Mouse (Mus musculus): Measurements from ENCODE around the gene Spata9.
A peak's percentile ranks its signal among the peaks of the same experiment; 100 is the strongest.

The Spata9 gene

GRCm38 (mm10) chr13:75992169-75993028 lies 25.4 kb downstream of the Spata9 start:
- DNase-seq (ENCODE audit: low spot score in 2 of 2): no peak

- no peak for DNase-seq (ENCODE audit: low spot score in 2 of 2)
These were observed 36.3 kb downstream of the Spata9 start for GRCm38 (mm10) chr13:76003272-76003671.

GRCm38 (mm10) chr13:76014511-76014910 lies 47.6 kb downstream of the Spata9 start:
- DNase-seq (ENCODE audit: low spot score in 2 of 2): no peak

- no peak for DNase-seq (ENCODE audit: low spot score in 2 of 2)
These were observed 50.5 kb downstream of the Spata9 start for GRCm38 (mm10) chr13:76017465-76017864.

- peak; percentile 89 for DNase-seq (ENCODE audit: low spot score in 2 of 2)
These were observed 51.3 kb downstream of the Spata9 start, which contains the start of gene Rfesd for GRCm38 (mm10) chr13:76017974-76018843. Rfesd (minus strand) TSS chr13:76018719.

- no peak for DNase-seq (ENCODE audit: low spot score in 2 of 2)
These were observed 52.0 kb downstream of the Spata9 start for GRCm38 (mm10) chr13:76018844-76019400.

- no peak for DNase-seq (ENCODE audit: low spot score in 2 of 2)
These were observed 54.8 kb downstream of the Spata9 start for GRCm38 (mm10) chr13:76021782-76022181.

- no peak for DNase-seq (ENCODE audit: low spot score in 2 of 2)
These were observed 57.6 kb downstream of the Spata9 start for GRCm38 (mm10) chr13:76024588-76024987.

GRCm38 (mm10) chr13:76042455-76042854 lies 75.5 kb downstream of the Spata9 start:
- DNase-seq (ENCODE audit: low spot score in 2 of 2): no peak

GRCm38 (mm10) chr13:76044971-76045370 lies 78.0 kb downstream of the Spata9 start:
- DNase-seq (ENCODE audit: low spot score in 2 of 2): no peak

Measured in frontal cortex, postnatal 25 days (tissue).